Mouse (Mus musculus) R1 (cell line): ENCODE measurements around the gene Mad2l2.

Source experiments
- DNase-seq: peaks from one replicate; pipeline ENCODE4 v3.0.0-alpha.2; 2018; ENCODE audit warnings: low read depth, low spot score

Mad2l2 gene

GRCm38 (mm10) chr4:148130133-148130532 is at the start of gene Mad2l2:
Gene Mad2l2, plus strand, starts transcription at chr4:148130384.
- no peak for DNase-seq

- no peak for DNase-seq
Measured at GRCm38 (mm10) chr4:148080597-148080973, 49.6 kb upstream of the Mad2l2 start.

GRCm38 (mm10) chr4:148081201-148081600 is 49.0 kb upstream of the Mad2l2 start:
- DNase-seq: no peak

GRCm38 (mm10) chr4:148082257-148083044 is 47.7 kb upstream of the Mad2l2 start:
- peak; percentile 88 for DNase-seq

- peak; percentile 85 for DNase-seq
Measured at GRCm38 (mm10) chr4:148083176-148083899, 46.8 kb upstream of the Mad2l2 start.

- peak; percentile 99 for DNase-seq
Measured at GRCm38 (mm10) chr4:148084261-148084714, 45.9 kb upstream of the Mad2l2 start.

- DNase-seq: peak; percentile 97
Measured at GRCm38 (mm10) chr4:148085131-148085906, 44.9 kb upstream of the Mad2l2 start.

- no peak for DNase-seq
Measured at GRCm38 (mm10) chr4:148085907-148086305, 44.3 kb upstream of the Mad2l2 start.

GRCm38 (mm10) chr4:148087091-148087906 is 42.9 kb upstream of the Mad2l2 start:
- peak; percentile 93 for DNase-seq

- DNase-seq: peak; percentile 94
Measured at GRCm38 (mm10) chr4:148087907-148088527, 42.2 kb upstream of the Mad2l2 start, which contains the start of gene Agtrap. Gene Agtrap, minus strand, starts transcription at chr4:148088031.

GRCm38 (mm10) chr4:148089166-148089565 is 41.0 kb upstream of the Mad2l2 start:
- peak; percentile 86 for DNase-seq

- DNase-seq: peak; percentile 88
Measured at GRCm38 (mm10) chr4:148091181-148091580, 39.0 kb upstream of the Mad2l2 start.

GRCm38 (mm10) chr4:148092551-148093271 is 37.5 kb upstream of the Mad2l2 start:
- DNase-seq: peak; percentile 61

- peak; percentile 81 for DNase-seq
Measured at GRCm38 (mm10) chr4:148094161-148094560, 36.0 kb upstream of the Mad2l2 start.

- peak; percentile 78 for DNase-seq
Measured at GRCm38 (mm10) chr4:148095081-148095480, 35.1 kb upstream of the Mad2l2 start.

- DNase-seq: no peak
Measured at GRCm38 (mm10) chr4:148097936-148098335, 32.2 kb upstream of the Mad2l2 start.

- no peak for DNase-seq
Measured at GRCm38 (mm10) chr4:148098666-148099065, 31.5 kb upstream of the Mad2l2 start.

GRCm38 (mm10) chr4:148101801-148102527 is 28.2 kb upstream of the Mad2l2 start:
- DNase-seq: peak; percentile 87

GRCm38 (mm10) chr4:148104146-148104545 is 26.0 kb upstream of the Mad2l2 start:
- DNase-seq: no peak
